Mouse (Mus musculus): ENCODE results near the gene Il21r. TPM values are rescaled to one million over a fixed set of nuclear protein-coding genes. Genes with fewer than 3 reads are reported as not detected.
A peak's percentile ranks its signal among the peaks of the same experiment; 100 is the strongest.

Gene Il21r
- total and polyA plus RNA-seq, 3 experiments, result 0.06 TPM; not detected in 2

DNA sequence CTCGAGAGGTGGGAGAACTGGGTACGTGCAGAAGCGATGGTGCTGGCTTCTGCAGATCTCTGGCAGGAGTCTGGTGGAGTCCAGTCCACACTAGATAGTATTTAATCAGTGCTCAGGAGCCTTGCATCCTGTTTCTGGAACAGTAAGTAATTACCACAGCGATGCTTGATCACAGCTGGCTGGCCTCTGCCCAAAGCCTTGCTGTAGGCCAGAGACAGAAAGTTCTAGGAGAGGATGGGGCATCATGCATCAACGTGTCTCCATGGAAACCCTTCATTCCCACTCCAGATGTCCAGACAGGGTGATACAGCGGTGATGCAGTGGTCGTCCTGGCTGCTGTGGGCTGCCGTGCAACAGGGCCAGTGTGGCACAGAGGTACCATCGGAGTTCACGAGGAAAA is 43.7 kb upstream of the Il21r start:
- Histone ChIP-seq H3K9ac (ENCODE audit: control insufficient read depth, low read depth, low read length, poor library complexity, severe bottlenecking) (no peak overlapping the region), H3K36me3 (ENCODE audit: control insufficient read depth in 1 of 2, insufficient read depth in 2 of 2, low read length in 2 of 2) (peaks cover 0 to 16% of the 10 kb centered on the region in 2 experiments; a peak in 2 of 4 replicates), H3K9me3 (replicated peaks; ENCODE audit: insufficient read depth, low read length) (no peaks in the 10 kb centered on the region), H3K27ac (ENCODE audit: control insufficient read depth, low read depth, low read length) (no peak overlapping the region), H3K4me1 (ENCODE audit: control insufficient read depth in 1 of 2, insufficient read depth in 2 of 2, low read length in 2 of 2) (peaks cover 9 to 44% of the 10 kb centered on the region in 2 experiments), H3K27me3 (ENCODE audit: control insufficient read depth in 1 of 2, insufficient read depth in 2 of 2, low read length in 2 of 2) (no peaks in the 10 kb centered on the region), H3K79me2 (ENCODE audit: control insufficient read depth, insufficient read depth, low read length, poor library complexity) (no peaks in the 10 kb centered on the region), H3K4me3 (ENCODE audit: control insufficient read depth in 1 of 2, insufficient read depth in 1 of 2, low read depth in 2 of 2, low read length in 2 of 2) (no peak overlapping the region)
- no peak for DNase-seq (ENCODE audit: low read depth, low spot score)
- TF ChIP-seq MXI1 (IDR thresholded peaks at IDR 0.05; ENCODE audit: low read depth, low read length), result no peak
- TF ChIP-seq MAZ (IDR thresholded peaks at IDR 0.05; ENCODE audit: low read depth, low read length), result no peak
- TF ChIP-seq ZMIZ1 (IDR thresholded peaks at IDR 0.05; ENCODE audit: low read depth, low read length), result no peak

DNA sequence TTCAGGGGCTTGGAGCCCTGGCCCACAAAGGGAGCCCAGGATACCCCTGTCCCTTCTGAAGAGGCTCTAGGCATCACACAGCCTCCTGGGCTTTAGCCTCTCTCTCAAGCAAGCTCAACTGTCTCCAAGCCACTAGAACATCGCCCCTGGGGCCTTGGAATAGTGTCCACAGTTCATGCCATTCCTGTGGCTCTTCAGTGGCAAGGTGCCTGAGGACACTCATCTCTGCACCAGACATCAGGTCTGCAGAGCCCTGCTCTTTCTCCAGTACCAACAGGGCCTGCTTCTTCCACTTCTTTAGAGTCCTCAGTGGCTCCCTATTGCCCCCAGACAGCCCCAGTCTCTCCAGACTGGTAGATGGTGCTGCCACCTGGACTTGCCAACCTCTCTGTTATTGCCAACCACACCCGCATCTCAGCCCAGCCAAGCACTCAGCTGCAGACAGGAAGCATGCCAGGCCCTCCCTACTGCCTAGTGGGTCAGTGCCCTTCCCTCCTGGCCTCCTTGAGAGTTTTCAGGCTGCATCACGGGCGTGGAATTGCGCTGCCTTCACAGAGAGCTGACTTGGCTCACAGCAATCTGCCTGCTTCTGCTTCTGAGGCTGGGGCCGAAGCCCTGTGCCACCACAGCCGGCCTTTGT is 43.0 kb upstream of the Il21r start:
- no peak overlapping the region for H3K27ac ChIP-seq (ENCODE audit: control insufficient read depth, low read depth, low read length)
- H3K9me3 ChIP-seq (replicated peaks; ENCODE audit: insufficient read depth, low read length), result no peaks in the 10 kb centered on the region
- peaks cover 9 to 37% of the 10 kb centered on the region in 2 experiments for H3K4me1 ChIP-seq (ENCODE audit: control insufficient read depth in 1 of 2, insufficient read depth in 2 of 2, low read length in 2 of 2)
- no peak overlapping the region for H3K4me3 ChIP-seq (ENCODE audit: control insufficient read depth in 1 of 2, insufficient read depth in 1 of 2, low read depth in 2 of 2, low read length in 2 of 2)
- TF ChIP-seq USF2 (IDR thresholded peaks at IDR 0.05; ENCODE audit: borderline replicate concordance in 1 of 2, insufficient read depth in 1 of 2, low read depth in 1 of 2, low read length in 2 of 2) (no peak), MAZ (IDR thresholded peaks at IDR 0.05; ENCODE audit: low read depth, low read length) (no peak), TBP (IDR thresholded peaks at IDR 0.05; ENCODE audit: low read depth, low read length) (no peak)
- DNase-seq (ENCODE audit: low read depth, low spot score), result no peak
- H3K27me3 ChIP-seq (ENCODE audit: control insufficient read depth in 1 of 2, insufficient read depth in 2 of 2, low read length in 2 of 2), result no peaks in the 10 kb centered on the region
- peaks cover 0 to 12% of the 10 kb centered on the region in 2 experiments; a peak in 2 of 4 replicates for H3K36me3 ChIP-seq (ENCODE audit: control insufficient read depth in 1 of 2, insufficient read depth in 2 of 2, low read length in 2 of 2)
- no peak overlapping the region for H3K9ac ChIP-seq (ENCODE audit: control insufficient read depth, low read depth, low read length, poor library complexity, severe bottlenecking)
- H3K79me2 ChIP-seq (ENCODE audit: control insufficient read depth, insufficient read depth, low read length, poor library complexity), result no peaks in the 10 kb centered on the region

- no peaks in the 10 kb centered on the region for H3K79me2 ChIP-seq (ENCODE audit: control insufficient read depth, insufficient read depth, low read length, poor library complexity)
- H3K4me3 ChIP-seq (ENCODE audit: control insufficient read depth in 1 of 2, insufficient read depth in 1 of 2, low read depth in 2 of 2, low read length in 2 of 2), result no peak overlapping the region
- no peak overlapping the region for H3K9ac ChIP-seq (ENCODE audit: control insufficient read depth, low read depth, low read length, poor library complexity, severe bottlenecking)
- 0 out of 2 replicates have a peak overlapping the region, but pooled peaks have one; percentile 22 for H3K27ac ChIP-seq (ENCODE audit: control insufficient read depth, low read depth, low read length)
- peak; percentile 95 for DNase-seq (ENCODE audit: low read depth, low spot score)
- H3K9me3 ChIP-seq (replicated peaks; ENCODE audit: insufficient read depth, low read length), result no peaks in the 10 kb centered on the region
- peaks cover 0 to 10% of the 10 kb centered on the region in 2 experiments; a peak in 2 of 4 replicates for H3K36me3 ChIP-seq (ENCODE audit: control insufficient read depth in 1 of 2, insufficient read depth in 2 of 2, low read length in 2 of 2)
- no peaks in the 10 kb centered on the region for H3K27me3 ChIP-seq (ENCODE audit: control insufficient read depth in 1 of 2, insufficient read depth in 2 of 2, low read length in 2 of 2)
- peaks cover 8 to 28% of the 10 kb centered on the region in 2 experiments for H3K4me1 ChIP-seq (ENCODE audit: control insufficient read depth in 1 of 2, insufficient read depth in 2 of 2, low read length in 2 of 2)
- TF ChIP-seq USF1 (IDR thresholded peaks at IDR 0.05; ENCODE audit: low read depth, low read length) (no peak), EP300 (IDR thresholded peaks at IDR 0.05; ENCODE audit: low read depth in 1 of 2, low read length in 2 of 2) (0 out of 4 replicates have a peak, but pooled peaks have one; percentile 22 to 26), NELFE (IDR thresholded peaks at IDR 0.05; ENCODE audit: low read depth, low read length) (no peak), POLR2AphosphoS5 (IDR thresholded peaks at IDR 0.05; ENCODE audit: borderline replicate concordance, low read depth, low read length) (no peak), GATA1 (IDR thresholded peaks at IDR 0.05; ENCODE audit: low read depth, low read length) (no peak), MAX (IDR thresholded peaks at IDR 0.05; ENCODE audit: low read length) (peak; percentile 17; the same call in 1 of the 2 replicates), ZKSCAN1 (IDR thresholded peaks at IDR 0.05; ENCODE audit: low read depth, low read length) (peak; percentile 92), MAZ (IDR thresholded peaks at IDR 0.05; ENCODE audit: low read depth, low read length) (0 out of 2 replicates have a peak, but pooled peaks have one; percentile 60), BHLHE40 (IDR thresholded peaks at IDR 0.05; ENCODE audit: borderline replicate concordance, low read depth, low read length) (no peak), TBP (IDR thresholded peaks at IDR 0.05; ENCODE audit: low read depth, low read length) (no peak), TCF12 (IDR thresholded peaks at IDR 0.05; ENCODE audit: low read depth, low read length) (peak; percentile 28; the same call in 1 of the 2 replicates), MXI1 (IDR thresholded peaks at IDR 0.05; ENCODE audit: low read depth, low read length) (no peak), SIN3A (IDR thresholded peaks at IDR 0.05; ENCODE audit: low read length) (peak; percentile 56; the same call in 1 of the 2 replicates), MEF2A (IDR thresholded peaks at IDR 0.05; ENCODE audit: extremely low read depth, insufficient replicate concordance, low read depth, low read length, poor library complexity, severe bottlenecking) (no peak), MYB (IDR thresholded peaks at IDR 0.05; ENCODE audit: low read depth, low read length) (no peak), TAL1 (IDR thresholded peaks at IDR 0.05; ENCODE audit: low read length) (peak; percentile 18; the same call in 1 of the 2 replicates), NRF1 (IDR thresholded peaks at IDR 0.05; ENCODE audit: insufficient read depth, low read depth, low read length, poor library complexity, severe bottlenecking) (no peak), MAFK (IDR thresholded peaks at IDR 0.05; ENCODE audit: borderline replicate concordance, low read depth, low read length) (no peak), ZC3H11A (IDR thresholded peaks at IDR 0.05; ENCODE audit: low read depth, low read length) (no peak), E2F4 (IDR thresholded peaks at IDR 0.05; ENCODE audit: borderline replicate concordance, low read depth, low read length) (no peak)
Observed at GRCm38 (mm10) chr7:125561085-125561690, 42.0 kb upstream of the Il21r start.
